Mouse (Mus musculus) heart, embryonic 11.5 days (tissue): ENCODE results near the gene Abcc9. TPM values are rescaled to one million over a fixed set of nuclear protein-coding genes. Genes with fewer than 3 reads are reported as not detected.

Experiments used
- ATAC-seq: fragments of 200-750 bp; cut with Nextera tagmentation; replicated peaks from 2 replicates; pipeline ENCODE4 v1.8.0; 2017; ENCODE audit warnings: moderate library complexity; ENCODE audit not compliant: insufficient number of reproducible peaks, low FRiP score, low TSS enrichment
- H3K27ac ChIP-seq: fragments of 300-500 bp; sonication (generic); 2 replicates; pipeline ENCODE4 v1.5.1; 2014; ENCODE audit warnings: mild to moderate bottlenecking, low read depth, low read length
- H3K27me3 ChIP-seq: fragments of 300-500 bp; sonication (generic); 2 replicates; pipeline ENCODE4 v1.6.1; 2014; ENCODE audit warnings: mild to moderate bottlenecking, low read length, mixed read lengths; ENCODE audit not compliant: control insufficient read depth, insufficient read depth
- H3K36me3 ChIP-seq: fragments of 300-500 bp; sonication (generic); 2 replicates; pipeline ENCODE4 v1.6.1; 2014; ENCODE audit warnings: mild to moderate bottlenecking, low read length, moderate library complexity, mixed read lengths; ENCODE audit not compliant: control insufficient read depth, insufficient read depth
- H3K4me1 ChIP-seq: fragments of 300-500 bp; sonication (generic); 2 replicates; pipeline ENCODE4 v1.6.1; 2014; ENCODE audit warnings: low read length; ENCODE audit not compliant: control insufficient read depth, insufficient read depth
- H3K4me2 ChIP-seq: fragments of 300-500 bp; sonication (generic); 2 replicates; pipeline ENCODE4 v1.6.1; 2014; ENCODE audit warnings: mild to moderate bottlenecking, moderate library complexity
- H3K4me3 ChIP-seq: fragments of 300-500 bp; sonication (generic); 2 replicates; pipeline ENCODE4 v1.5.1; 2014; ENCODE audit warnings: low read depth, low read length
- H3K9ac ChIP-seq: fragments of 300-500 bp; sonication (generic); 2 replicates; pipeline ENCODE4 v1.6.1; 2014; ENCODE audit warnings: mild to moderate bottlenecking, low read depth, low read length, moderate library complexity
- H3K9me3 ChIP-seq: fragments of 300-500 bp; sonication (generic); replicated peaks from 2 replicates; pipeline ENCODE4 v1.6.1; 2016; ENCODE audit warnings: low read length; ENCODE audit not compliant: control insufficient read depth
- WGBS: fragments of 180-500 bp; shearing (Covaris S2); extraction: QIAGEN DNeasy Blood & Tissue Kit; methylation state at CpG from one replicate; pipeline ENCODE4 v1.1.7; 2014; ENCODE audit not compliant: insufficient replicate concordance; 5-methylcytosine and 5-hydroxymethylcytosine counted together
- polyA plus RNA-seq: library from polyadenylated mRNA; unstranded; fragments of >200 nt; fragmentation: Nextera tagmentation; extraction: Ambion mirVana; gene quantifications from 2 replicates; pipeline ENCODE4 v1.2.1, GENCODE M21; 2014

The Abcc9 gene
- polyA plus RNA-seq, 1 experiment from 2014 or later: 21.1 TPM

DNA sequence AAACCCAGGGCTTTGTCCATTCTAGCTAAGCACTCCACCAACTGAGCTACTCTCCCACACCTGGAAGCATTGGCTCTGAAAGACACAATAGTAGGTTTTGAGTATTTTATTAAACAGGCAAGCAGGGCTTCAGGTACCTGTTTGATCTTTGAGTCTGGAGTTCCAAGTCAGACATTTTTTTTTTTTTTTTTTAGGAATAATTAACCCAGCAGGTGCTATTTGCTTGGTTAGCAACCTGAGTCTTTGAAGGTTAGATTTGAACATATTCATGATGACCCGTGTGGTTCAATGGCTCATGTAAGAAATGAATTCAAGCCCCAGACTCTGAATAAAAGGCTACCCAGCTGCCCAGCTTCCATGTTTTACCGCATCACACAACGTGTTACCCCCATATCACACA, 137.4 kb downstream of the Abcc9 start:
- no peak for ATAC-seq
- Histone ChIP-seq H3K4me1 (peaks cover 14% of the 10 kb centered on the region), H3K27me3 (peaks cover 10% of the 10 kb centered on the region), H3K9me3 (no peaks in the 10 kb centered on the region), H3K4me2 (no peak overlapping the region), H3K9ac (no peak overlapping the region), H3K36me3 (no peaks in the 10 kb centered on the region), H3K4me3 (no peak overlapping the region), H3K27ac (no peak overlapping the region)
- 88% methylated on average over 3 of the region's 3 CpGs for WGBS

DNA sequence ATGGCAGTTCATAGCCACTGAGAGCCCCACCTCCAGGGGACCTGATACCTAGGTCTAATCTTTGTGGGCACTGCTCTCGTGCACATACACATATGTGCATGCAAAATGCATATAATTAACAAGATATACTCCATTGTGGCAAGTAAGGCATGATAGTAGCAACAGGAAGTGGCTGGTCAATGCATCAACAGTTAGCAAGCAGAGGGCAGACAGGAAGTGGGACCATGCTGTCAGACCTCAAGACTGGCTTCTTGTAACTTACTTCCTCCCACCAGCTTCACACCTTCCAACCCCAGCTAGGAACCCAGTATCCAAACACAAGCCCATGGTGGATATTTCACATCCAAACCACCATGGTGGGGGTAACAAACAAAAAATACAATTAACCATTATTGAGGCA, 141.0 kb downstream of the Abcc9 start:
- H3K27ac ChIP-seq: no peak overlapping the region
- ATAC-seq: no peak
- WGBS: 74% methylated on average over 1 of the region's 1 CpGs

GRCm38 (mm10) chr6:142558772-142559679, 143.1 kb downstream of the Abcc9 start:
- Histone ChIP-seq H3K4me2 (no peak overlapping the region), H3K36me3 (no peaks in the 10 kb centered on the region), H3K4me1 (no peaks in the 10 kb centered on the region), H3K9me3 (no peaks in the 10 kb centered on the region), H3K27ac (no peak overlapping the region), H3K9ac (no peak overlapping the region), H3K4me3 (no peak overlapping the region), H3K27me3 (no peaks in the 10 kb centered on the region; the same call in 1 of the 2 replicates)
- ATAC-seq: no peak
- WGBS: 74% methylated on average over 10 of the region's 10 CpGs

More for the DNA sequence above, 141.0 kb downstream of the Abcc9 start:
- H3K4me1 ChIP-seq: no peaks in the 10 kb centered on the region
- H3K4me3 ChIP-seq: no peak overlapping the region
- no peaks in the 10 kb centered on the region; the same call in 1 of the 2 replicates for H3K27me3 ChIP-seq
- H3K9ac ChIP-seq: no peak overlapping the region
- H3K4me2 ChIP-seq: no peak overlapping the region
- no peaks in the 10 kb centered on the region for H3K9me3 ChIP-seq
- no peaks in the 10 kb centered on the region for H3K36me3 ChIP-seq

- Histone ChIP-seq H3K36me3 (no peaks in the 10 kb centered on the region), H3K4me2 (no peak overlapping the region), H3K9me3 (no peaks in the 10 kb centered on the region), H3K27ac (no peak overlapping the region), H3K4me1 (no peaks in the 10 kb centered on the region), H3K4me3 (no peak overlapping the region), H3K27me3 (no peaks in the 10 kb centered on the region; the same call in 1 of the 2 replicates), H3K9ac (no peak overlapping the region)
- ATAC-seq: no peak
- WGBS: 76% methylated on average over 10 of the region's 10 CpGs
Measured at GRCm38 (mm10) chr6:142558076-142558475, 144.0 kb downstream of the Abcc9 start.

DNA sequence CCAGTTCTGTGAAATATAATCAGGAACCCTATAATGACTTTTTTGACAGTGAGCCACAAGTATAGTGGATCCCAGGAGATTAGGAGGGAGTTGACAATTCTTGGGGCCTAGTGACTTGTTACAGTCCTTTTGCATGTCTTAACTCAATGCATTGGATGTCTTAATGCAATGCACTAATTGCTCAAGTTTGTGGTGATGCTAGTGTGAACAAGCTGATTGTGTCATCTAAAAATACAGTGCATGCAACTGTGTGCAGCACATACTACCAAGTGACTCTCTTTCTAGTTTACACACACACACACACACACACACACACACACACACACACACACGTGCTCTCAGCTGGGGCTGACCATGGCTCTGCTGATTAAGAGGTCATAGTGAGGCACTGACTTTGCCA, 146.1 kb downstream of the Abcc9 start:
- no peaks in the 10 kb centered on the region for H3K36me3 ChIP-seq
- WGBS: 58% methylated on average over 1 of the region's 1 CpGs
- no peak overlapping the region for H3K4me3 ChIP-seq
- ATAC-seq: no peak
- H3K27ac ChIP-seq: no peak overlapping the region
- H3K9me3 ChIP-seq: no peaks in the 10 kb centered on the region
- no peak overlapping the region for H3K9ac ChIP-seq
- H3K4me1 ChIP-seq: no peaks in the 10 kb centered on the region
- H3K4me2 ChIP-seq: no peak overlapping the region
- H3K27me3 ChIP-seq: no peaks in the 10 kb centered on the region; the same call in 1 of the 2 replicates

GRCm38 (mm10) chr6:142551482-142551881, 150.6 kb downstream of the Abcc9 start:
- Histone ChIP-seq H3K4me2 (no peak overlapping the region), H3K36me3 (no peaks in the 10 kb centered on the region), H3K27me3 (no peaks in the 10 kb centered on the region), H3K27ac (no peak overlapping the region), H3K9me3 (no peaks in the 10 kb centered on the region), H3K4me3 (no peak overlapping the region), H3K9ac (no peak overlapping the region), H3K4me1 (no peaks in the 10 kb centered on the region)
- no peak for ATAC-seq
- WGBS: 45% methylated on average over 4 of the region's 4 CpGs

DNA sequence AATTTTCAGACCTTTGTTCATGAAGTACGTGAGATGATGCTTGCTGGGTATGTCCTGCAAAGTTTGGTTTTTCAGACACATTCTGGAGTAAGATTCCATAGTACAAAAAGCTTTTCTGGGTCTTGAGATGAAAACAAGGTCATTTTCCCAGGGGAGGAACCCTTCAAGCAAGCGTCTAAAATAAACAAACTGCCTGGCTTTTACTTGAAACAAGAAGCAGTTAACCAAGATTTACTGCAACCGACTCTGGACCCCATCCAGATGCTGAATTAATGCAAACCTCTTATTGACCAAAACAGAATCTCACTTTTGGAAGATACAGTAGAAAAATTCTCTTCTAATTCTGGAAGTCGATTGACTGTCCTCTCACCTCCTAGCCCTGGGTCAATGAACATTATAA, 151.2 kb downstream of the Abcc9 start:
- ATAC-seq: no peak
- 61% methylated on average over 4 of the region's 4 CpGs for WGBS
- no peaks in the 10 kb centered on the region for H3K4me1 ChIP-seq

DNA sequence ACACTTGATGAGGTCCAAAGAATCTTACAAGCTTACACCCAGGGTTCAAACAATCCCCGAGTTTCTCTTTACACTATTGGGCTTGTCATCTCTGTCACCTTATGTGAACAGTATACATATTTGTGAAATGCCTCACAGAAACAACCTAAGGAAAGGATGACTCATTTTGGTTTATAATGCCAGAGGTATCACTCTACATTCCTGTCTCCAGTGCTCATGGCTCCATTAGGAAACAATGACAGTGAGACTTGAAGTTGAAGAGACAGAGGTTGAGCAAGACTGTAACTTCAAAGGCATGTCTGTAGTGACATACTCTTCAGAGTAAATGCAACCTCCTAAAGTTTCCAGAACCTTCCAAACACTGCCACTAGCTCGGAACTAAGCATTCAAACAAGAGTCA, 153.7 kb downstream of the Abcc9 start:
- H3K9me3 ChIP-seq: no peaks in the 10 kb centered on the region
- H3K4me3 ChIP-seq: no peak overlapping the region
- no peak overlapping the region for H3K27ac ChIP-seq
- no peak overlapping the region for H3K9ac ChIP-seq
- no peak for ATAC-seq
- no peaks in the 10 kb centered on the region for H3K36me3 ChIP-seq
- no peaks in the 10 kb centered on the region for H3K27me3 ChIP-seq
- WGBS: 86% methylated on average over 2 of the region's 2 CpGs
- no peak overlapping the region for H3K4me2 ChIP-seq
- no peaks in the 10 kb centered on the region for H3K4me1 ChIP-seq

More for the DNA sequence above, 151.2 kb downstream of the Abcc9 start:
- no peaks in the 10 kb centered on the region for H3K9me3 ChIP-seq
- no peak overlapping the region for H3K4me2 ChIP-seq
- H3K36me3 ChIP-seq: no peaks in the 10 kb centered on the region
- H3K27ac ChIP-seq: no peak overlapping the region
- no peaks in the 10 kb centered on the region for H3K27me3 ChIP-seq
- H3K4me3 ChIP-seq: no peak overlapping the region
- H3K9ac ChIP-seq: no peak overlapping the region

DNA sequence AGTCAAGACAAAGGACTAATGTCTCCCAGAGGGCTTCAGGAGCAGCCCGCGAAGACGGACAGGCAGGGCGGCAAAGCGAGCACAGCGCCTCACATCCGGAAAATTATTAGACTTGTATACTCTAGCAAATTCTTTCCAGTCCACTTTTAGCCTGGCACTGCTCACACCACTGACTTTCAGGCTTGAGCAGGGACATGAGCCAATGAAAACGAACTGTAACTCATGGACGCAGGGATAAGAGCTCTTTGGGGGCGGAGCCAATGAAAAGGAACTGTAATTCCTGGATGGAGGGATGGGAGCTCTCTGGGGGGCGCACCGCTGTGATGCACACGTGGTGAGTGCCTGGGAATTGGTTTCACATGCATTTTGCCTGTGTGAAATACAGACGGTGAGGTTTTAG, 157.0 kb downstream of the Abcc9 start:
- H3K4me1 ChIP-seq: no peaks in the 10 kb centered on the region
- 51% methylated on average over 14 of the region's 14 CpGs for WGBS
- H3K9ac ChIP-seq: no peak overlapping the region
- H3K36me3 ChIP-seq: no peaks in the 10 kb centered on the region
- ATAC-seq: peak; percentile 75; the same call in 1 of the 2 replicates
- H3K9me3 ChIP-seq: no peaks in the 10 kb centered on the region
- peak overlapping the region; percentile 31; the same call in 1 of the 2 replicates for H3K4me2 ChIP-seq
- no peak overlapping the region for H3K27ac ChIP-seq
- H3K27me3 ChIP-seq: no peaks in the 10 kb centered on the region
- no peak overlapping the region for H3K4me3 ChIP-seq
